Mouse (Mus musculus): Measurements from ENCODE around the gene Grip1. TPM values are rescaled to one million over a fixed set of nuclear protein-coding genes. Genes with fewer than 3 reads are reported as not detected.
A peak's percentile ranks its signal among the peaks of the same experiment; 100 is the strongest.
"Not testable (repeated sequence)": the region's sequence is repeated elsewhere in the genome, so short reads cannot be mapped to it uniquely, and the experiment has no call there.

The Grip1 gene
- polyA plus RNA-seq, 1 experiment from 2014 or later: 5.0 TPM

- Histone ChIP-seq H3K27me3 (no peaks in the 10 kb centered on the region), H3K27ac (peak within 1 kb of the TSS; percentile 70; the same call in 1 of the 2 replicates), H3K36me3 (0 out of 2 replicates have a peak, but pooled peaks cover 6% of the 10 kb centered on the region), H3K4me1 (replicated peaks) (peaks cover 5% of the 10 kb centered on the region; the same call in 1 of the 2 replicates), H3K4me3 (replicated peaks) (peak within 1 kb of the TSS; percentile 72), H3K9ac (replicated peaks) (peak within 1 kb of the TSS; percentile 67), H3K4me2 (peak within 1 kb of the TSS; percentile 72), H3K9me3 (no peaks in the 10 kb centered on the region)
- peak; percentile 98 for ATAC-seq (ENCODE audit: insufficient number of reproducible peaks, insufficient read depth, low FRiP score, low TSS enrichment, low read depth)
- WGBS: 1% methylated on average over 55 of the region's 55 CpGs
Measured at GRCm38 (mm10) chr10:120112507-120113396, 659.1 kb downstream of the Grip1 start, which contains the start of gene Helb. Helb (minus strand) TSS chr10:120112987.

- Histone ChIP-seq H3K4me3 (replicated peaks) (peak overlapping the region; percentile 72), H3K4me2 (peak overlapping the region; percentile 72)
- 76% methylated on average over 9 of the region's 9 CpGs for WGBS
- H3K4me1 ChIP-seq (replicated peaks); H3K9ac ChIP-seq (replicated peaks); H3K36me3 ChIP-seq; ATAC-seq (ENCODE audit: insufficient number of reproducible peaks, insufficient read depth, low FRiP score, low TSS enrichment, low read depth); H3K9me3 ChIP-seq; H3K27ac ChIP-seq; H3K27me3 ChIP-seq: not testable (repeated sequence)
Measured at GRCm38 (mm10) chr10:120113482-120113881, 659.9 kb downstream of the Grip1 start.

GRCm38 (mm10) chr10:120113980-120114379 lies 660.4 kb downstream of the Grip1 start:
- no peak overlapping the region for H3K27ac ChIP-seq
- WGBS: 74% methylated on average over 6 of the region's 6 CpGs
- H3K27me3 ChIP-seq: no peaks in the 10 kb centered on the region
- no peaks in the 10 kb centered on the region for H3K9me3 ChIP-seq
- H3K4me3 ChIP-seq (replicated peaks): no peak overlapping the region
- H3K4me2 ChIP-seq: no peak overlapping the region
- H3K36me3 ChIP-seq: 0 out of 2 replicates have a peak, but pooled peaks cover under 1% of the 10 kb centered on the region
- peaks cover 5% of the 10 kb centered on the region; the same call in 1 of the 2 replicates for H3K4me1 ChIP-seq (replicated peaks)
- no peak for ATAC-seq (ENCODE audit: insufficient number of reproducible peaks, insufficient read depth, low FRiP score, low TSS enrichment, low read depth)
- no peak overlapping the region for H3K9ac ChIP-seq (replicated peaks)

GRCm38 (mm10) chr10:120114493-120114892 lies 660.9 kb downstream of the Grip1 start:
- WGBS: 49% methylated on average over 7 of the region's 7 CpGs
- no peak for ATAC-seq (ENCODE audit: insufficient number of reproducible peaks, insufficient read depth, low FRiP score, low TSS enrichment, low read depth)
- Histone ChIP-seq H3K9me3 (no peaks in the 10 kb centered on the region), H3K4me1 (replicated peaks) (peaks cover 5% of the 10 kb centered on the region; the same call in 1 of the 2 replicates), H3K27me3 (no peaks in the 10 kb centered on the region), H3K27ac (no peak overlapping the region), H3K9ac (replicated peaks) (no peak overlapping the region), H3K4me3 (replicated peaks) (no peak overlapping the region), H3K4me2 (no peak overlapping the region), H3K36me3 (no peaks in the 10 kb centered on the region)

GRCm38 (mm10) chr10:120115249-120115648 lies 661.6 kb downstream of the Grip1 start:
- Histone ChIP-seq H3K27me3 (no peaks in the 10 kb centered on the region), H3K27ac (no peak overlapping the region), H3K36me3 (no peaks in the 10 kb centered on the region), H3K4me2 (no peak overlapping the region), H3K9me3 (no peaks in the 10 kb centered on the region), H3K4me3 (replicated peaks) (no peak overlapping the region), H3K4me1 (replicated peaks) (peaks cover 5% of the 10 kb centered on the region; the same call in 1 of the 2 replicates), H3K9ac (replicated peaks) (no peak overlapping the region)
- 97% methylated on average over 1 of the region's 1 CpGs for WGBS
- ATAC-seq (ENCODE audit: insufficient number of reproducible peaks, insufficient read depth, low FRiP score, low TSS enrichment, low read depth): no peak

GRCm38 (mm10) chr10:120123721-120124120 lies 670.1 kb downstream of the Grip1 start:
- no peak for ATAC-seq (ENCODE audit: insufficient number of reproducible peaks, insufficient read depth, low FRiP score, low TSS enrichment, low read depth)
- no peaks in the 10 kb centered on the region for H3K36me3 ChIP-seq
- no peak overlapping the region for H3K27ac ChIP-seq
- H3K27me3 ChIP-seq: no peaks in the 10 kb centered on the region
- H3K4me2 ChIP-seq: no peak overlapping the region
- peaks cover 2% of the 10 kb centered on the region; the same call in 1 of the 2 replicates for H3K4me1 ChIP-seq (replicated peaks)
- no peak overlapping the region for H3K9ac ChIP-seq (replicated peaks)
- WGBS: 88% methylated on average over 3 of the region's 3 CpGs
- H3K4me3 ChIP-seq (replicated peaks): no peak overlapping the region
- H3K9me3 ChIP-seq: no peaks in the 10 kb centered on the region

- Histone ChIP-seq H3K4me2 (no peak overlapping the region), H3K4me1 (replicated peaks) (peaks cover 5% of the 10 kb centered on the region; the same call in 1 of the 2 replicates), H3K27me3 (no peaks in the 10 kb centered on the region), H3K36me3 (no peaks in the 10 kb centered on the region), H3K27ac (no peak overlapping the region), H3K4me3 (replicated peaks) (no peak overlapping the region), H3K9ac (replicated peaks) (no peak overlapping the region), H3K9me3 (0 out of 2 replicates have a peak, but pooled peaks cover 3% of the 10 kb centered on the region)
- ATAC-seq (ENCODE audit: insufficient number of reproducible peaks, insufficient read depth, low FRiP score, low TSS enrichment, low read depth): no peak
- 52% methylated on average over 7 of the region's 7 CpGs for WGBS
Measured at GRCm38 (mm10) chr10:120124801-120125464, 671.3 kb downstream of the Grip1 start.

GRCm38 (mm10) chr10:120125465-120125857 lies 671.8 kb downstream of the Grip1 start:
- Histone ChIP-seq H3K36me3 (no peaks in the 10 kb centered on the region), H3K4me3 (replicated peaks) (no peak overlapping the region), H3K27me3 (no peaks in the 10 kb centered on the region), H3K4me2 (no peak overlapping the region), H3K9ac (replicated peaks) (no peak overlapping the region), H3K9me3 (0 out of 2 replicates have a peak, but pooled peaks cover 5% of the 10 kb centered on the region), H3K4me1 (replicated peaks) (peaks cover 5% of the 10 kb centered on the region; the same call in 1 of the 2 replicates), H3K27ac (no peak overlapping the region)
- WGBS: 75% methylated on average over 10 of the region's 10 CpGs
- no peak for ATAC-seq (ENCODE audit: insufficient number of reproducible peaks, insufficient read depth, low FRiP score, low TSS enrichment, low read depth)

GRCm38 (mm10) chr10:120128601-120129277 lies 675.1 kb downstream of the Grip1 start:
- no peak for ATAC-seq (ENCODE audit: insufficient number of reproducible peaks, insufficient read depth, low FRiP score, low TSS enrichment, low read depth)
- Histone ChIP-seq H3K36me3 (no peaks in the 10 kb centered on the region), H3K4me3 (replicated peaks) (no peak overlapping the region)

GRCm38 (mm10) chr10:120130621-120131020 lies 677.0 kb downstream of the Grip1 start:
- ATAC-seq (ENCODE audit: insufficient number of reproducible peaks, insufficient read depth, low FRiP score, low TSS enrichment, low read depth): no peak
- H3K36me3 ChIP-seq: no peaks in the 10 kb centered on the region
- WGBS: 70% methylated on average over 16 of the region's 16 CpGs
- H3K27me3 ChIP-seq: no peaks in the 10 kb centered on the region; the same call in 1 of the 2 replicates
- H3K27ac ChIP-seq: no peak overlapping the region
- H3K4me1 ChIP-seq (replicated peaks): peaks cover 22% of the 10 kb centered on the region
- no peak overlapping the region for H3K4me3 ChIP-seq (replicated peaks)
- H3K9me3 ChIP-seq: 0 out of 2 replicates have a peak, but pooled peaks cover 5% of the 10 kb centered on the region
- no peak overlapping the region for H3K9ac ChIP-seq (replicated peaks)
- H3K4me2 ChIP-seq: no peak overlapping the region

More at GRCm38 (mm10) chr10:120128601-120129277, 675.1 kb downstream of the Grip1 start:
- Histone ChIP-seq H3K4me2 (peak overlapping the region; percentile 15; the same call in 1 of the 2 replicates), H3K4me1 (replicated peaks) (peaks cover 10% of the 10 kb centered on the region), H3K27ac (no peak overlapping the region), H3K27me3 (no peaks in the 10 kb centered on the region; the same call in 1 of the 2 replicates), H3K9ac (replicated peaks) (no peak overlapping the region), H3K9me3 (0 out of 2 replicates have a peak, but pooled peaks cover 5% of the 10 kb centered on the region)
- 31% methylated on average over 13 of the region's 13 CpGs for WGBS

Measured in limb, embryonic 12.5 days (tissue).